Mouse (Mus musculus) G1E (cell line): ENCODE data around the gene Rufy3. TPM values are rescaled to one million over a fixed set of nuclear protein-coding genes. Genes with fewer than 3 reads are reported as not detected.
A peak's percentile ranks its signal among the peaks of the same experiment; 100 is the strongest.

Experiments
- ATAC-seq: 2 replicates; pipeline ENCODE4 v1.8.0; 2016; ENCODE audit warnings: mild to moderate bottlenecking; ENCODE audit not compliant: insufficient number of reproducible peaks, poor library complexity, low FRiP score, severe bottlenecking; ENCODE audit errors: extremely low read depth
- DNase-seq: peaks from one replicate; pipeline ENCODE4 v3.0.0; 2012; ENCODE audit warnings: low spot score
- H3K27me3 ChIP-seq: 2 replicates; pipeline ENCODE4 v1.6.1; 2012; ENCODE audit warnings: mild to moderate bottlenecking, low read length, inconsistent platforms; ENCODE audit not compliant: insufficient read depth
- H3K36me3 ChIP-seq: replicated peaks from 2 replicates; pipeline ENCODE3; 2012; ENCODE audit warnings: mild to moderate bottlenecking, inconsistent platforms
- H3K4me1 ChIP-seq: 2 replicates; pipeline ENCODE4 v1.6.1; 2012; ENCODE audit warnings: low read depth, low read length, inconsistent platforms, mixed read lengths; ENCODE audit not compliant: insufficient read depth
- H3K4me3 ChIP-seq: 2 replicates; pipeline ENCODE4 v1.5.1; 2012; ENCODE audit warnings: low read depth, mild to moderate bottlenecking, inconsistent platforms, low read length, moderate library complexity, mixed read lengths
- H3K9me3 ChIP-seq: replicated peaks from 2 replicates; pipeline ENCODE4 v1.6.1; 2012; ENCODE audit warnings: inconsistent platforms
- CTCF ChIP-seq: IDR thresholded peaks from 2 replicates; pipeline ENCODE4 v1.5.1; 2012; ENCODE audit warnings: low read depth, low read length, inconsistent platforms, mixed read lengths
- GATA1 ChIP-seq: IDR thresholded peaks from 2 replicates; pipeline ENCODE4 v1.6.1; 2012; ENCODE audit warnings: borderline replicate concordance, low read length, inconsistent platforms, mixed read lengths
- GATA2 ChIP-seq: IDR thresholded peaks from 2 replicates; pipeline ENCODE4 v1.6.1; 2012; ENCODE audit warnings: low read depth, low read length, inconsistent platforms, borderline replicate concordance
- POLR2AphosphoS5 ChIP-seq: IDR thresholded peaks from 2 replicates; pipeline ENCODE4 v1.6.1; 2012; ENCODE audit warnings: low read depth, low read length, inconsistent platforms; ENCODE audit not compliant: insufficient replicate concordance
- TAL1 ChIP-seq: conservative IDR thresholded peaks from 2 replicates; pipeline ENCODE4 v1.6.1; 2012; ENCODE audit warnings: low read depth, low read length, inconsistent platforms, mixed read lengths
- polyA plus RNA-seq: library from polyadenylated mRNA; stranded (reverse); fragments of >175 nt; gene quantifications from 2 replicates; pipeline ENCODE4 v1.2.3, GENCODE M21; 2012
- total RNA-seq, 2 experiments: library from RNA; stranded (forward) in 1 of 2; stranded (reverse) in 1 of 2; fragments of 200-1000 nt in 1 of 2; fragments of >200 nt in 1 of 2; fragmentation: Nextera tagmentation in 1 of 2; gene quantifications; 2 replicates each; pipeline ENCODE4 v1.2.3; 2014 to 2017

The Rufy3 gene
- total and polyA plus RNA-seq, 3 experiments: 2.5 to 17.0 (median 11.9) TPM

- no peak for TF ChIP-seq GATA1
- Histone ChIP-seq H3K27me3 (no peaks in the 10 kb centered on the region), H3K4me1 (no peaks in the 10 kb centered on the region), H3K4me3 (no peak overlapping the region), H3K36me3 (peaks cover 23% of the 10 kb centered on the region), H3K9me3 (no peaks in the 10 kb centered on the region)
- ATAC-seq (no peak), DNase-seq (no peak)
Observed at GRCm38 (mm10) chr5:88614129-88614528, 49.3 kb downstream of the Rufy3 start.

- Histone ChIP-seq H3K36me3 (peaks cover 31% of the 10 kb centered on the region), H3K4me1 (no peaks in the 10 kb centered on the region), H3K9me3 (no peaks in the 10 kb centered on the region), H3K4me3 (no peak overlapping the region), H3K27me3 (no peaks in the 10 kb centered on the region)
- no peak for TF ChIP-seq GATA2
- TF ChIP-seq GATA1: no peak
- TF ChIP-seq CTCF: no peak
- TF ChIP-seq TAL1: no peak
- TF ChIP-seq POLR2AphosphoS5: no peak
- ATAC-seq (no peak), DNase-seq (no peak)
Observed at GRCm38 (mm10) chr5:88616988-88617387, 52.1 kb downstream of the Rufy3 start.

- DNase-seq (peak; percentile 34), ATAC-seq (peak; percentile 82)
- Histone ChIP-seq H3K27me3 (no peaks in the 10 kb centered on the region), H3K9me3 (no peaks in the 10 kb centered on the region), H3K4me1 (peaks cover 10% of the 10 kb centered on the region), H3K36me3 (peaks cover 24% of the 10 kb centered on the region), H3K4me3 (no peak overlapping the region)
- no peak for TF ChIP-seq GATA1
- peak; percentile 32; the same call in 1 of the 2 replicates for TF ChIP-seq TAL1
- TF ChIP-seq CTCF: no peak
Observed at GRCm38 (mm10) chr5:88627545-88627944, 62.7 kb downstream of the Rufy3 start.

GRCm38 (mm10) chr5:88629125-88629524 lies 64.3 kb downstream of the Rufy3 start:
- peaks cover 25% of the 10 kb centered on the region for H3K36me3 ChIP-seq
- DNase-seq: no peak
- H3K4me3 ChIP-seq: no peak overlapping the region
- no peaks in the 10 kb centered on the region for H3K27me3 ChIP-seq
- H3K9me3 ChIP-seq: no peaks in the 10 kb centered on the region
- H3K4me1 ChIP-seq: peaks cover 10% of the 10 kb centered on the region
- no peak for ATAC-seq
- TF ChIP-seq POLR2AphosphoS5: no peak
- TF ChIP-seq GATA2: no peak
- TF ChIP-seq TAL1: no peak
- no peak for TF ChIP-seq CTCF
- TF ChIP-seq GATA1: no peak

GRCm38 (mm10) chr5:88629987-88630386 lies 65.1 kb downstream of the Rufy3 start:
- no peak for ATAC-seq
- H3K4me3 ChIP-seq: no peak overlapping the region

GRCm38 (mm10) chr5:88630883-88631282 lies 66.0 kb downstream of the Rufy3 start:
- Histone ChIP-seq H3K9me3 (no peaks in the 10 kb centered on the region), H3K27me3 (no peaks in the 10 kb centered on the region), H3K4me3 (no peak overlapping the region), H3K4me1 (peaks cover 10% of the 10 kb centered on the region), H3K36me3 (peaks cover 31% of the 10 kb centered on the region)
- DNase-seq: peak; percentile 7
- TF ChIP-seq GATA2: no peak
- no peak for TF ChIP-seq GATA1
- ATAC-seq: peak; percentile 79

More at GRCm38 (mm10) chr5:88629987-88630386, 65.1 kb downstream of the Rufy3 start:
- DNase-seq: no peak
- peaks cover 25% of the 10 kb centered on the region for H3K36me3 ChIP-seq
- peaks cover 10% of the 10 kb centered on the region for H3K4me1 ChIP-seq
- TF ChIP-seq GATA1 (no peak), GATA2 (no peak), CTCF (no peak), POLR2AphosphoS5 (no peak), TAL1 (no peak)
- no peaks in the 10 kb centered on the region for H3K27me3 ChIP-seq
- no peaks in the 10 kb centered on the region for H3K9me3 ChIP-seq

- Histone ChIP-seq H3K4me3 (no peak overlapping the region), H3K9me3 (no peaks in the 10 kb centered on the region), H3K27me3 (no peaks in the 10 kb centered on the region), H3K36me3 (peaks cover 31% of the 10 kb centered on the region), H3K4me1 (peaks cover 10% of the 10 kb centered on the region)
- TF ChIP-seq TAL1: no peak
- TF ChIP-seq GATA1: no peak
- TF ChIP-seq CTCF: no peak
- no peak for TF ChIP-seq GATA2
- no peak for TF ChIP-seq POLR2AphosphoS5
- ATAC-seq (no peak), DNase-seq (no peak)
Observed at GRCm38 (mm10) chr5:88631545-88631944, 66.7 kb downstream of the Rufy3 start.
